Mouse (Mus musculus) embryonic fibroblast, embryonic 13.5 days (primary cell): ENCODE measurements around the gene Hsd17b1. TPM values are rescaled to one million over a fixed set of nuclear protein-coding genes. Genes with fewer than 3 reads are reported as not detected.
"Not testable (repeated sequence)": the region's sequence is repeated elsewhere in the genome, so short reads cannot be mapped to it uniquely, and the experiment has no call there.

Experiments used
- H3K27ac ChIP-seq: 2 replicates; pipeline ENCODE4 v1.5.1; 2012; ENCODE audit warnings: low read length, control low read depth, inconsistent platforms; ENCODE audit not compliant: insufficient read depth
- H3K4me1 ChIP-seq: 2 replicates; pipeline ENCODE4 v1.6.1; 2011; ENCODE audit warnings: low read length; ENCODE audit not compliant: control insufficient read depth, insufficient read depth
- H3K4me3 ChIP-seq: 2 replicates; pipeline ENCODE4 v1.5.1; 2011; ENCODE audit warnings: mild to moderate bottlenecking, control low read depth, low read length; ENCODE audit not compliant: insufficient read depth
- CTCF ChIP-seq: IDR thresholded peaks from 2 replicates; pipeline ENCODE4 v1.5.1; 2011; ENCODE audit warnings: mild to moderate bottlenecking, control low read depth, low read length, moderate library complexity, borderline replicate concordance; ENCODE audit not compliant: insufficient read depth
- POLR2A ChIP-seq: IDR thresholded peaks from 2 replicates; pipeline ENCODE4 v1.6.1; 2011; ENCODE audit warnings: low read depth, mild to moderate bottlenecking, control low read depth, low read length, moderate library complexity
- polyA plus RNA-seq: library from polyadenylated mRNA; stranded (reverse); fragments of >200 nt; gene quantifications from 2 replicates; pipeline ENCODE4 v1.2.4, GENCODE M21; 2011; ENCODE audit warnings: low read depth; ENCODE audit not compliant: missing spikeins, insufficient read length

The Hsd17b1 gene
- polyA plus RNA-seq, 1 experiment = 5.2 TPM

DNA sequence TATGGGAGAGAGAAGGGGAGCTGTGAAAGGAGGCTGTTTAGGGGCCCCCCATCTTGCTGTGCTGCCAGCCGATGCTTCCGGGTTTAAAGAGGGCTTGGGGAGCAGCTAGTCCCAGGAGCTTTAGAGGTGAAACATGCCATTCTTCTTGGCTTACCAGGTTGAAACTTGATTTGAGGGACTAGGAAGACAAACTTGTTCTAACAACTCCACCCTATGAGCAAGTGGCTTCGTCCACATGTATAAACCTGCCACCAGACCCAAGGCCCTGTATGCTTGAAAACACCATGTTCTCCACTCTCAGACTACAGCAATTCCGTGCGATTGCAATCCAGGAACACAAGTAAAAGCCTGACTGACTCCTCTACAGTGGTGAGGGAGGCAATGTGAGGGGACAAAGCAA is 24.8 kb downstream of the Hsd17b1 start:
- TF ChIP-seq POLR2A (no peak), CTCF (no peak)
- Histone ChIP-seq H3K4me1 (no peaks in the 10 kb centered on the region), H3K4me3 (no peak overlapping the region), H3K27ac (no peak overlapping the region)

- no peak for TF ChIP-seq POLR2A
- TF ChIP-seq CTCF = no peak
- H3K27ac ChIP-seq = no peak overlapping the region
These were observed 31.1 kb downstream of the Hsd17b1 start for GRCm38 (mm10) chr11:101109351-101109750.

GRCm38 (mm10) chr11:101110708-101111107 is 32.5 kb downstream of the Hsd17b1 start:
- H3K4me3 ChIP-seq = no peak overlapping the region
- no peaks in the 10 kb centered on the region for H3K4me1 ChIP-seq
- H3K27ac ChIP-seq = no peak overlapping the region
- TF ChIP-seq CTCF = no peak

More at GRCm38 (mm10) chr11:101109351-101109750, 31.1 kb downstream of the Hsd17b1 start:
- no peaks in the 10 kb centered on the region for H3K4me1 ChIP-seq
- H3K4me3 ChIP-seq = no peak overlapping the region

DNA sequence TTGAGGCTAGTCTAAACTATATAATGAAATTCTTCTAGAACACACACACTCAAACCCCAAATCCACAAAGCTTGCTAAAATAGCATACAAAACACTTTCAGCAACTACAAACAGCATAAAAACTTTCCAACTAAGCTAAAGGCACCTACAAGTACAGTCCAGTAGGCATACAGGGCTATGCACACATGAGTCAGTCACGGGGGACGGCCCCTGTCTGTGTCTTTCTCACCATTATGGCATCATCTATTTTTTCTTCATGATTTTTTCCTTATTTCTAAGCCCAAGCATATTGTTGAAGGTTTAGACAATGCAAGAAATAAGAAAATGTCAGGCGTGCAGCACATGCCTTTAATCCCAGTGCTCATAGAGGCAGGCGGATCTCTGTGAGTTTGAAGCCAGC is 33.0 kb downstream of the Hsd17b1 start:
- Histone ChIP-seq H3K27ac (no peak overlapping the region), H3K4me3 (no peak overlapping the region), H3K4me1 (no peaks in the 10 kb centered on the region)
- TF ChIP-seq CTCF (no peak), POLR2A (no peak)

- Histone ChIP-seq H3K27ac (no peak overlapping the region), H3K4me3 (no peak overlapping the region), H3K4me1 (no peaks in the 10 kb centered on the region)
- TF ChIP-seq POLR2A (no peak), CTCF (no peak)
These were observed 34.0 kb downstream of the Hsd17b1 start for GRCm38 (mm10) chr11:101112186-101112585.

DNA sequence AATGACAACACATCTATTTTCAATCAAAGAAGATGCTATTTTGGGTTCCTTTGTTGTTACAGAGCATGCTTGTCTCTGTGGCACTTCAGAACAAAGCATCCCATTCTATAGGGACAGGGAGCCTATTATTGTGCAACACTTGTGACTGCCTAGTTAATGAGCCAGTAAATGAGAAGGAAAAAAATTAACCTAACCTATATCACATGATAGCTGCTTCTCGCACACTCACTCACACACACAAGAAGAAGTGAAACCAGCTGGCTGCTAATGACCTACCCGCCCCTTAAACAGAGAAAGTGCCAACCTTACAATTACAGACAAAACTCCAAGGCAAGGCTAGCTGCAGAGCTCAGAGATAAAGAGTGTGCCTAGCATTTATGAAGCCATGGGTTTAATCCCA is 37.4 kb downstream of the Hsd17b1 start:
- no peak overlapping the region for H3K4me3 ChIP-seq
- no peak overlapping the region for H3K27ac ChIP-seq
- H3K4me1 ChIP-seq = no peaks in the 10 kb centered on the region
- TF ChIP-seq CTCF = no peak
- no peak for TF ChIP-seq POLR2A

DNA sequence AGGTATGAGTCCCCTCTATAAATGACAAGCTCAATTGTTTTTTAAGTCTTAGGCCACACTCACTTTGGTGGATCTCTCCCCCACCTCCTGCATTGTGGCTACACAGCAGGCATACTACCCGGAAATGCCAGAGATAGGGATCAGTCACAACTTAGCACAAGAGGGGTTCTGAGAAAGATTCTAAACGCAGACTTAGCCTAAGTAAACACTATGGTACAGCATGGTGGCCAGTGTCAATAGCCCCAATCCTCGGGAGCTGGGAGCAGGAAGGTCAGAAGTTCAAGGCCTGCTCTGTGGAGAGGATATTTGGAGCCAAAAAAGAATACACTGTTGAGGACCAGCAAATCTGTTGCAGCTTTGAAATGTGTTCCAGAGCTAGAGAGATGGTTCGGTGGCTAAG is 39.9 kb downstream of the Hsd17b1 start:
- TF ChIP-seq POLR2A = no peak
- no peak for TF ChIP-seq CTCF
- 0 out of 2 replicates have a peak, but pooled peaks cover 2% of the 10 kb centered on the region for H3K4me1 ChIP-seq
- no peak overlapping the region for H3K27ac ChIP-seq
- H3K4me3 ChIP-seq = peak overlapping the region; percentile 97

DNA sequence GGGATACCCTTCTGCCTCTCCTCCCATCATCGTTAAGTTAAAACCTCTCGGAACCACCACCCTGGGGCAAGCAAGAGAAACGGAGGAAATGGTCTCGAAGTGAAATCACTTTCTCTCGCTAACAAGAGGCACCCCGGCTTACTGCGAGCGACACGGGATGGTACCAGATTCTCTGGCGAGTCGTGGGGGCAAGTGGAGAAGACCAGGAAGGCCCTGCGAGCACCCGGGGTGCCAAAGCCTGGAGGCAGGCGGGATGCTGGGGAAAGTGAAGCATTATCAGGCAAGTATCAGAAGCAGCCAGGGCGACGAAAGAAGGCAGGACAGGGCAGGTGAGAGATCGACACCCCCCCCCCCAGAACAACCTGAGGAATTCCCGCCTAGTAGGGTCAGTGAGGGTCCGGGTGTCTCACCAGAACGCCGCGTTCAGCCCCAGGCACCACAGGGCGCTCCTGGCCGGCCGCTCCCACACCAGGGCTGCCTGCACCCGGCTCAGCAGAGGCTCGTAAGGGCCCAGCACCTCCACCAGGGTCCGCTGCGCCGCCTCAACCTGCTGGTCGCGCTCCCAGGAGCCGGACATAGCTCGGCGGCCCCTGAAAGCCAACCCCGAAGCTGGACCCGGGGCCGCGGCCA is 41.0 kb downstream of the Hsd17b1 start:
- Histone ChIP-seq H3K27ac (peak overlapping the region; percentile 19; the same call in 1 of the 2 replicates), H3K4me3 (peak overlapping the region; percentile 97), H3K4me1 (0 out of 2 replicates have a peak, but pooled peaks cover 2% of the 10 kb centered on the region)
- TF ChIP-seq POLR2A (no peak), CTCF (no peak)

GRCm38 (mm10) chr11:101119761-101120544 is 41.7 kb downstream of the Hsd17b1 start, which contains the start of the genes Retreg3 and Tubg1:
TSS of gene Retreg3 (minus strand) at chr11:101119893.
TSS of gene Tubg1 (plus strand) at chr11:101119938.
- Histone ChIP-seq H3K27ac (peak within 1 kb of the TSS; percentile 54), H3K4me3 (peak within 1 kb of the TSS; percentile 97), H3K4me1 (0 out of 2 replicates have a peak, but pooled peaks cover 2% of the 10 kb centered on the region)
- TF ChIP-seq CTCF (no peak), POLR2A (peak; percentile 94)

DNA sequence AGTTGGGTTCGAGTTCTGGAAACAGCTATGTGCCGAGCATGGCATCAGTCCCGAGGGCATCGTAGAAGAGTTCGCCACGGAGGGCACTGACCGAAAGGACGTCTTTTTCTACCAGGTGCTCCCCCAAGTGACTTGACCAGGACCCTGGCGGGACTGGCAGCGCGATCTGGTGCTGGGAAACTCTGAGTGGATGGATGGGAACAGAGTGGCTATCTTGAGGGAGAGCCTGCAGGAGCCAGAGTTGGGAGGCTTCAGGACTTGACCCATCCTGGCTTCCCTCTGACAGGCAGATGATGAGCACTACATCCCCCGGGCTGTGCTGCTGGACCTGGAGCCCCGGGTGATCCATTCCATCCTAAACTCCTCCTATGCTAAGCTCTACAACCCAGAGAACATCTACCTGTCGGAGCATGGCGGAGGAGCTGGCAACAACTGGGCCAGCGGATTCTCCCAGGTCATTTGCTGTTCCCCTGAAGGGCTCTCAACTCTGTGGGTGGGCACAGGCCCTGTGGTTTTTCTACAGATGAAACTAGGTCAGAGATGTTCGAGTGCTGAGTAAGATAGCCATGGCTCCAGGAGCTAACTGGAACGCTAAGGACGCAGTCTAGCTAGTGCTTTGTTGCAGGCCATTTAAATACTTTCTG is 42.5 kb downstream of the Hsd17b1 start:
- Histone ChIP-seq H3K27ac (peak overlapping the region; percentile 54), H3K4me1 (0 out of 2 replicates have a peak, but pooled peaks cover 2% of the 10 kb centered on the region), H3K4me3 (peak overlapping the region; percentile 64)
- TF ChIP-seq POLR2A = no peak
- TF ChIP-seq CTCF = no peak

DNA sequence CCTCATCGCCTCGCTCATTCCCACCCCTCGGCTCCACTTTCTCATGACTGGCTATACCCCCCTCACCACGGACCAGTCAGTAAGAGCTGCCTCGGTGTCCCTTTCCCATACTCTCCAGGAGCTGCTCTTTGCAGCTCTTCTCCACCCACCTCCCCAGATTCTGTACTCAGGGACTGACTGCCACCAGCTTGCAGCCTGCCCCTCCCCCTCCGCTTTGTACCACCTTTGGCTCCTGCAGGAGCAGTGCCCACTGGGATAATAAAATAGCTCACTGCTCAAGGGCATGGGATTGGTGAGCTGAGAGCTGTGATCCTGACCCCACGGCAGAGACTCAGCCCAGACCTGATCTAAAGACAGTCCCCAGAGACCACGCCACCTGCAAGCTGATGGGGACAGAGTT is 46.3 kb downstream of the Hsd17b1 start:
- not testable (repeated sequence) for H3K27ac ChIP-seq

GRCm38 (mm10) chr11:101125008-101125407 is 46.8 kb downstream of the Hsd17b1 start:
- not testable (repeated sequence) for H3K4me3 ChIP-seq, H3K4me1 ChIP-seq, H3K27ac ChIP-seq

More for the DNA sequence above, 46.3 kb downstream of the Hsd17b1 start:
- H3K4me3 ChIP-seq, H3K4me1 ChIP-seq: not testable (repeated sequence)
